ENCODE assay signal across 8 mouse cellular contexts in genomic region chr4:135946659-135947301, GRCm38 (mm10). TPM values are rescaled to one million over a fixed set of nuclear protein-coding genes. Genes with fewer than 3 reads are reported as not detected.
DNase-seq lines count a peak whose midpoint lies in the region; ATAC-seq and TF ChIP-seq lines count a peak whose summit lies in the region.

No protein-coding gene starts in this region.

- 2% methylated on average over 28 of the region's 28 CpGs for WGBS in heart, embryonic 10.5 days
- WGBS in forebrain, embryonic 12.5 days, result 2% methylated on average over 28 of the region's 28 CpGs
- WGBS in limb, embryonic 11.5 days, result 2% methylated on average over 28 of the region's 28 CpGs
- 1% methylated on average over 28 of the region's 28 CpGs for WGBS in neural tube, embryonic 13.5 days

- H3K4me1 ChIP-seq in heart, embryonic 10.5 days, result peaks cover 31% of the 10 kb centered on the region
- peaks cover 0 to 3% of the 10 kb centered on the region in 2 experiments; a peak in 1 of 4 replicates for H3K4me1 ChIP-seq in ES-E14 (ENCODE audit: control insufficient read depth in 2 of 2, insufficient read depth in 2 of 2, low read length in 2 of 2, poor library complexity in 1 of 2)
- H3K4me1 ChIP-seq in forebrain, embryonic 12.5 days, result peaks cover 8% of the 10 kb centered on the region; the same call in 1 of the 2 replicates
- no peaks in the 10 kb centered on the region for H3K4me1 ChIP-seq in limb, embryonic 11.5 days (ENCODE audit: control insufficient read depth, insufficient read depth, low read length)
- peaks cover 33% of the 10 kb centered on the region for H3K4me1 ChIP-seq in neural tube, embryonic 13.5 days (replicated peaks)

- in situ Hi-C loops in ES-E14 (cut with MboI; ENCODE audit: low sequenced_read_pairs in 2 of 2, unreplicated experiment in 2 of 2), result no loop called here

- peak overlapping the region; percentile 75 for H3K27ac ChIP-seq in heart, embryonic 10.5 days
- H3K27ac ChIP-seq in ES-E14 (ENCODE audit: insufficient read depth, low read depth, low read length, poor library complexity, severe bottlenecking), result no peak overlapping the region
- H3K27ac ChIP-seq in forebrain, embryonic 12.5 days, result peak overlapping the region; percentile 27
- H3K27ac ChIP-seq in limb, embryonic 11.5 days (replicated peaks; ENCODE audit: low read depth, low read length), result no peak overlapping the region
- H3K27ac ChIP-seq in neural tube, embryonic 13.5 days (replicated peaks), result peak overlapping the region; percentile 79

- peaks cover 5% of the 10 kb centered on the region; the same call in 1 of the 2 replicates for H3K9me3 ChIP-seq in heart, embryonic 10.5 days
- H3K9me3 ChIP-seq in ES-E14 (ENCODE audit: control insufficient read depth, insufficient read depth, low read depth, low read length), result no peaks in the 10 kb centered on the region
- no peaks in the 10 kb centered on the region for H3K9me3 ChIP-seq in forebrain, embryonic 12.5 days
- no peaks in the 10 kb centered on the region for H3K9me3 ChIP-seq in limb, embryonic 11.5 days (ENCODE audit: control insufficient read depth, low read length)
- 0 out of 2 replicates have a peak, but pooled peaks cover 4% of the 10 kb centered on the region for H3K9me3 ChIP-seq in neural tube, embryonic 13.5 days

- peak overlapping the region; percentile 89 for H3K4me2 ChIP-seq in forebrain, embryonic 12.5 days
- H3K4me2 ChIP-seq in limb, embryonic 11.5 days (ENCODE audit: low read depth, severe bottlenecking), result peak overlapping the region; percentile 78
- peak overlapping the region; percentile 86 for H3K4me2 ChIP-seq in neural tube, embryonic 13.5 days

- DNase-seq in heart, embryonic 10.5 days (ENCODE audit: low spot score), result no peak
- no peak for DNase-seq in heart, adult 9 months (ENCODE audit: low spot score in 2 of 2)
- no peak for DNase-seq in ES-E14 (ENCODE audit: low read depth, low spot score)
- DNase-seq in limb, embryonic 11.5 days (ENCODE audit: low spot score), result no peak
- no peak for DNase-seq in thymus, postnatal 0 days (ENCODE audit: low spot score)

- peak overlapping the region; percentile 85 for H3K4me3 ChIP-seq in heart, embryonic 10.5 days
- peak overlapping the region; percentile 83 to 91 for H3K4me3 ChIP-seq in ES-E14 (ENCODE audit: insufficient read depth in 1 of 2, low read depth in 1 of 2, low read length in 2 of 2, poor library complexity in 1 of 2, severe bottlenecking in 1 of 2)
- H3K4me3 ChIP-seq in forebrain, embryonic 12.5 days (replicated peaks), result peak overlapping the region; percentile 77
- peak overlapping the region; percentile 83 for H3K4me3 ChIP-seq in limb, embryonic 11.5 days (ENCODE audit: low read depth, low read length)
- peak overlapping the region; percentile 83 for H3K4me3 ChIP-seq in neural tube, embryonic 13.5 days

- peaks cover 14% of the 10 kb centered on the region for H3K36me3 ChIP-seq in heart, embryonic 10.5 days
- no peaks in the 10 kb centered on the region for H3K36me3 ChIP-seq in ES-E14 (ENCODE audit: control insufficient read depth, insufficient read depth, low read length, poor library complexity, severe bottlenecking)
- peaks cover 8% of the 10 kb centered on the region for H3K36me3 ChIP-seq in forebrain, embryonic 12.5 days (replicated peaks)
- peaks cover 4% of the 10 kb centered on the region for H3K36me3 ChIP-seq in limb, embryonic 11.5 days (ENCODE audit: control insufficient read depth, insufficient read depth, low read length)
- peaks cover 14% of the 10 kb centered on the region for H3K36me3 ChIP-seq in neural tube, embryonic 13.5 days

- no peak for ATAC-seq in forebrain, embryonic 12.5 days (ENCODE audit: low FRiP score)
- ATAC-seq in limb, embryonic 11.5 days (ENCODE audit: insufficient number of reproducible peaks, low FRiP score, low TSS enrichment, low read depth), result no peak; the same call in 1 of the 2 replicates
- ATAC-seq in neural tube, embryonic 13.5 days (ENCODE audit: low read depth), result peak; percentile 66
- ATAC-seq in granulocyte monocyte progenitor cell, adult 5-6 weeks (replicated peaks; ENCODE audit: poor library complexity, severe bottlenecking), result no peak

- H3K9ac ChIP-seq in ES-E14 (ENCODE audit: insufficient read depth, low read depth, low read length, poor library complexity, severe bottlenecking), result peak overlapping the region; percentile 76
- peak overlapping the region; percentile 72 for H3K9ac ChIP-seq in forebrain, embryonic 12.5 days
- H3K9ac ChIP-seq in limb, embryonic 11.5 days (ENCODE audit: low read length), result peak overlapping the region; percentile 69
- peak overlapping the region; percentile 83 for H3K9ac ChIP-seq in neural tube, embryonic 13.5 days

- H3K27me3 ChIP-seq in heart, embryonic 10.5 days (ENCODE audit: insufficient read depth, poor library complexity, severe bottlenecking), result no peaks in the 10 kb centered on the region
- no peaks in the 10 kb centered on the region for H3K27me3 ChIP-seq in forebrain, embryonic 12.5 days
- no peaks in the 10 kb centered on the region for H3K27me3 ChIP-seq in limb, embryonic 11.5 days (ENCODE audit: control insufficient read depth, insufficient read depth, low read length)
- H3K27me3 ChIP-seq in neural tube, embryonic 13.5 days, result no peaks in the 10 kb centered on the region

TF ChIP-seq in ES-E14, 5 proteins besides CTCF, POLR2A, EP300 and RAD21 (continues in another document):
- no peak for TF ChIP-seq ZNF384 (IDR thresholded peaks at IDR 0.05; ENCODE audit: low read depth, low read length)
- no peak for TF ChIP-seq MAFK (IDR thresholded peaks at IDR 0.05; ENCODE audit: insufficient read depth, low read depth, low read length)
- TF ChIP-seq CHD2 (IDR thresholded peaks at IDR 0.05; ENCODE audit: low read depth, low read length), result no peak
- TF ChIP-seq ZC3H11A (IDR thresholded peaks at IDR 0.05; ENCODE audit: borderline replicate concordance, low read depth, low read length), result no peak

RNA-seq across cellular contexts. Expression of gene Hmgcl, which starts 0.5 kb away (rescaled TPM):
- polyA plus RNA-seq in heart, embryonic 10.5 days (2016; fragmentation: Nextera tagmentation; extraction: Ambion mirVana), result 67.5 and 77.1 TPM in 2 replicates
- total RNA-seq in ES-E14 (2012; rRNA removed), result 15.6 and 17.4 TPM in 2 replicates
- 52.3 and 55.8 TPM in 2 replicates for polyA plus RNA-seq in forebrain, embryonic 12.5 days (2016; fragmentation: Nextera tagmentation; extraction: Ambion mirVana)
- 76.4 and 79.7 TPM in 2 replicates for polyA plus RNA-seq in limb, embryonic 11.5 days (2014; fragmentation: Nextera tagmentation; extraction: Ambion mirVana)
- 58.2 and 59.6 TPM in 2 replicates for polyA plus RNA-seq in neural tube, embryonic 13.5 days (2015; fragmentation: Nextera tagmentation; extraction: Ambion mirVana)
- polyA plus RNA-seq in thymus, postnatal 0 days (2015; fragmentation: Nextera tagmentation; extraction: Ambion mirVana), result 70.1 and 72.8 TPM in 2 replicates
- total RNA-seq in granulocyte monocyte progenitor cell, adult 5-6 weeks (2014; fragmentation: Nextera tagmentation), result 51.5 and 61.2 TPM in 2 replicates
- total RNA-seq in granulocyte monocyte progenitor cell, adult 5-6 weeks (2017), result 36.6 and 40.8 TPM in 2 replicates

RNA-seq across cellular contexts. Expression of gene Gale, which starts 16.7 kb away (rescaled TPM):
- polyA plus RNA-seq in heart, embryonic 10.5 days (2016; fragmentation: Nextera tagmentation; extraction: Ambion mirVana), result 46.0 and 48.0 TPM in 2 replicates
- total RNA-seq in ES-E14 (2012; rRNA removed), result 31.1 and 33.0 TPM in 2 replicates
- 28.3 and 30.9 TPM in 2 replicates for polyA plus RNA-seq in forebrain, embryonic 12.5 days (2016; fragmentation: Nextera tagmentation; extraction: Ambion mirVana)
- 28.7 and 28.8 TPM in 2 replicates for polyA plus RNA-seq in limb, embryonic 11.5 days (2014; fragmentation: Nextera tagmentation; extraction: Ambion mirVana)
- polyA plus RNA-seq in neural tube, embryonic 13.5 days (2015; fragmentation: Nextera tagmentation; extraction: Ambion mirVana), result 39.0 and 42.5 TPM in 2 replicates
- polyA plus RNA-seq in thymus, postnatal 0 days (2015; fragmentation: Nextera tagmentation; extraction: Ambion mirVana), result 41.8 and 43.9 TPM in 2 replicates
- total RNA-seq in granulocyte monocyte progenitor cell, adult 5-6 weeks (2014; fragmentation: Nextera tagmentation), result 6.3 and 11.1 TPM in 2 replicates
- 5.0 and 5.3 TPM in 2 replicates for total RNA-seq in granulocyte monocyte progenitor cell, adult 5-6 weeks (2017)

RNA-seq across cellular contexts. Expression of gene Lypla2, which starts 25.6 kb away (rescaled TPM):
- polyA plus RNA-seq in heart, embryonic 10.5 days (2016; fragmentation: Nextera tagmentation; extraction: Ambion mirVana), result 105 and 134 TPM in 2 replicates
- 23.8 and 33.0 TPM in 2 replicates for total RNA-seq in ES-E14 (2012; rRNA removed)
- polyA plus RNA-seq in forebrain, embryonic 12.5 days (2016; fragmentation: Nextera tagmentation; extraction: Ambion mirVana), result 153 and 161 TPM in 2 replicates
- polyA plus RNA-seq in limb, embryonic 11.5 days (2014; fragmentation: Nextera tagmentation; extraction: Ambion mirVana), result 139 TPM in 2 replicates
- polyA plus RNA-seq in neural tube, embryonic 13.5 days (2015; fragmentation: Nextera tagmentation; extraction: Ambion mirVana), result 187 and 199 TPM in 2 replicates
- polyA plus RNA-seq in thymus, postnatal 0 days (2015; fragmentation: Nextera tagmentation; extraction: Ambion mirVana), result 145 and 149 TPM in 2 replicates
- 28.6 and 60.0 TPM in 2 replicates for total RNA-seq in granulocyte monocyte progenitor cell, adult 5-6 weeks (2014; fragmentation: Nextera tagmentation)
- 19.4 and 20.4 TPM in 2 replicates for total RNA-seq in granulocyte monocyte progenitor cell, adult 5-6 weeks (2017)

RNA-seq across cellular contexts. Expression of gene Fuca1, which starts 26.2 kb away (rescaled TPM):
- 44.2 and 51.2 TPM in 2 replicates for polyA plus RNA-seq in heart, embryonic 10.5 days (2016; fragmentation: Nextera tagmentation; extraction: Ambion mirVana)
- total RNA-seq in ES-E14 (2012; rRNA removed), result 69.8 and 124 TPM in 2 replicates
- 38.1 and 45.0 TPM in 2 replicates for polyA plus RNA-seq in forebrain, embryonic 12.5 days (2016; fragmentation: Nextera tagmentation; extraction: Ambion mirVana)
- polyA plus RNA-seq in limb, embryonic 11.5 days (2014; fragmentation: Nextera tagmentation; extraction: Ambion mirVana), result 40.1 and 40.8 TPM in 2 replicates
- 53.8 and 63.6 TPM in 2 replicates for polyA plus RNA-seq in neural tube, embryonic 13.5 days (2015; fragmentation: Nextera tagmentation; extraction: Ambion mirVana)
- 56.0 and 63.5 TPM in 2 replicates for polyA plus RNA-seq in thymus, postnatal 0 days (2015; fragmentation: Nextera tagmentation; extraction: Ambion mirVana)
- 62.1 and 116 TPM in 2 replicates for total RNA-seq in granulocyte monocyte progenitor cell, adult 5-6 weeks (2014; fragmentation: Nextera tagmentation)
- total RNA-seq in granulocyte monocyte progenitor cell, adult 5-6 weeks (2017), result 68.2 and 68.6 TPM in 2 replicates

RNA-seq across cellular contexts. Expression of gene Pithd1, which starts 40.3 kb away (rescaled TPM):
- 50.8 and 67.8 TPM in 2 replicates for polyA plus RNA-seq in heart, embryonic 10.5 days (2016; fragmentation: Nextera tagmentation; extraction: Ambion mirVana)
- total RNA-seq in ES-E14 (2012; rRNA removed), result 35.3 and 41.6 TPM in 2 replicates
- 60.2 and 64.6 TPM in 2 replicates for polyA plus RNA-seq in forebrain, embryonic 12.5 days (2016; fragmentation: Nextera tagmentation; extraction: Ambion mirVana)
- 68.3 and 71.3 TPM in 2 replicates for polyA plus RNA-seq in limb, embryonic 11.5 days (2014; fragmentation: Nextera tagmentation; extraction: Ambion mirVana)
- polyA plus RNA-seq in neural tube, embryonic 13.5 days (2015; fragmentation: Nextera tagmentation; extraction: Ambion mirVana), result 59.0 and 65.1 TPM in 2 replicates
- 174 and 180 TPM in 2 replicates for polyA plus RNA-seq in thymus, postnatal 0 days (2015; fragmentation: Nextera tagmentation; extraction: Ambion mirVana)
- total RNA-seq in granulocyte monocyte progenitor cell, adult 5-6 weeks (2014; fragmentation: Nextera tagmentation), result 21.2 and 24.7 TPM in 2 replicates
- total RNA-seq in granulocyte monocyte progenitor cell, adult 5-6 weeks (2017), result 29.1 and 38.0 TPM in 2 replicates

Comparison
In these comparisons a context has a peak if more than half of its experiments do, and no peak if none do; other contexts are left out.
1. H3K27ac ChIP-seq: peak in heart, embryonic 10.5 days (single experiment), forebrain, embryonic 12.5 days (single experiment) and neural tube, embryonic 13.5 days (single experiment); none in ES-E14 (single experiment) and limb, embryonic 11.5 days (single experiment).
2. Peak in every context shown above with its lines, with median percentiles within 50 percentile points of each other: H3K4me3 ChIP-seq, H3K9ac ChIP-seq and H3K4me2 ChIP-seq.